Mouse (Mus musculus): ENCODE data around the gene Gm28374. TPM values are rescaled to one million over a fixed set of nuclear protein-coding genes. Genes with fewer than 3 reads are reported as not detected.

The Gm28374 gene
- polyA plus RNA-seq, 1 experiment from 2014 or later, result 1.5 TPM

Small RNAs within 50 kb of the gene (microRNA-seq; reads per million reads assigned to microRNA genes)
- 1.5 reads per million for gene Mir6988

Other genes starting within 250 kb of the Gm28374 start
- 40.6 and 46.3 TPM in 2 replicates for gene Frmd8, start 207.0 kb downstream of the Gm28374 start, polyA plus RNA-seq (2016; fragmentation: Nextera tagmentation; extraction: Ambion mirVana)
- 2.1 and 2.5 TPM in 2 replicates for gene Slc25a45, start 204.4 kb downstream of the Gm28374 start, polyA plus RNA-seq (2016; fragmentation: Nextera tagmentation; extraction: Ambion mirVana)
- 2.4 and 2.9 TPM in 2 replicates for gene Tigd3, start 188.1 kb downstream of the Gm28374 start, polyA plus RNA-seq (2016; fragmentation: Nextera tagmentation; extraction: Ambion mirVana)
- gene Dpf2, start 169.2 kb downstream of the Gm28374 start, polyA plus RNA-seq (2016; fragmentation: Nextera tagmentation; extraction: Ambion mirVana), result 134 and 150 TPM in 2 replicates
- 5.9 and 7.4 TPM in 2 replicates for gene Cdc42ep2, start 157.4 kb downstream of the Gm28374 start, polyA plus RNA-seq (2016; fragmentation: Nextera tagmentation; extraction: Ambion mirVana)
- 70.0 and 80.7 TPM in 2 replicates for gene Pola2, start 118.1 kb downstream of the Gm28374 start, polyA plus RNA-seq (2016; fragmentation: Nextera tagmentation; extraction: Ambion mirVana)
- not detected in 2 replicates for gene Slc22a20, start 96.1 kb downstream of the Gm28374 start, polyA plus RNA-seq (2016; fragmentation: Nextera tagmentation; extraction: Ambion mirVana)
- gene Capn1, start 66.4 kb downstream of the Gm28374 start, polyA plus RNA-seq (2016; fragmentation: Nextera tagmentation; extraction: Ambion mirVana), result 7.3 and 7.4 TPM in 2 replicates
- gene Syvn1, start 35.7 kb downstream of the Gm28374 start, polyA plus RNA-seq (2016; fragmentation: Nextera tagmentation; extraction: Ambion mirVana), result 25.4 and 31.0 TPM in 2 replicates
- 71.4 and 85.0 TPM in 2 replicates for gene Mrpl49, start 24.5 kb downstream of the Gm28374 start, polyA plus RNA-seq (2016; fragmentation: Nextera tagmentation; extraction: Ambion mirVana)
- 570 and 662 TPM in 2 replicates for gene Fau, start 24.4 kb downstream of the Gm28374 start, polyA plus RNA-seq (2016; fragmentation: Nextera tagmentation; extraction: Ambion mirVana)
- 26.9 and 33.4 TPM in 2 replicates for gene Znhit2, start 21.1 kb downstream of the Gm28374 start, polyA plus RNA-seq (2016; fragmentation: Nextera tagmentation; extraction: Ambion mirVana)
- gene Tm7sf2, start 13.9 kb downstream of the Gm28374 start, polyA plus RNA-seq (2016; fragmentation: Nextera tagmentation; extraction: Ambion mirVana), result 13.7 and 18.8 TPM in 2 replicates
- gene Vps51, start 5.0 kb downstream of the Gm28374 start, polyA plus RNA-seq (2016; fragmentation: Nextera tagmentation; extraction: Ambion mirVana), result 57.3 and 60.5 TPM in 2 replicates
- gene Tmem262, start 2.2 kb downstream of the Gm28374 start, polyA plus RNA-seq (2016; fragmentation: Nextera tagmentation; extraction: Ambion mirVana), result not detected in 2 replicates
- 63.4 and 71.3 TPM in 2 replicates for gene Zfpl1, start 2.7 kb upstream of the Gm28374 start, polyA plus RNA-seq (2016; fragmentation: Nextera tagmentation; extraction: Ambion mirVana)
- 38.9 and 43.5 TPM in 2 replicates for gene Cdca5, start 2.7 kb upstream of the Gm28374 start, polyA plus RNA-seq (2016; fragmentation: Nextera tagmentation; extraction: Ambion mirVana)
- 0.26 and 0.39 TPM in 2 replicates for gene AC131692.1, start 12.2 kb upstream of the Gm28374 start, polyA plus RNA-seq (2016; fragmentation: Nextera tagmentation; extraction: Ambion mirVana)
- 0.52 and 0.59 TPM in 2 replicates for gene Naaladl1, start 23.5 kb upstream of the Gm28374 start, polyA plus RNA-seq (2016; fragmentation: Nextera tagmentation; extraction: Ambion mirVana)
- 42.3 and 57.9 TPM in 2 replicates for gene Sac3d1, start 36.4 kb upstream of the Gm28374 start, polyA plus RNA-seq (2016; fragmentation: Nextera tagmentation; extraction: Ambion mirVana)
- gene Snx15, start 46.0 kb upstream of the Gm28374 start, polyA plus RNA-seq (2016; fragmentation: Nextera tagmentation; extraction: Ambion mirVana), result 22.4 and 25.8 TPM in 2 replicates
- gene Batf2, start 58.7 kb upstream of the Gm28374 start, polyA plus RNA-seq (2016; fragmentation: Nextera tagmentation; extraction: Ambion mirVana), result not detected in 2 replicates
- gene Arl2, start 59.3 kb upstream of the Gm28374 start, polyA plus RNA-seq (2016; fragmentation: Nextera tagmentation; extraction: Ambion mirVana), result 91.2 and 105 TPM in 2 replicates
- not detected in 2 replicates for gene Majin, start 102.1 kb upstream of the Gm28374 start, polyA plus RNA-seq (2016; fragmentation: Nextera tagmentation; extraction: Ambion mirVana)
- gene Gpha2, start 144.1 kb upstream of the Gm28374 start, polyA plus RNA-seq (2016; fragmentation: Nextera tagmentation; extraction: Ambion mirVana), result 0.24 TPM in 1 of 2 replicates, not detected in the other
- 21.2 and 25.7 TPM in 2 replicates for gene Ppp2r5b, start 153.6 kb upstream of the Gm28374 start, polyA plus RNA-seq (2016; fragmentation: Nextera tagmentation; extraction: Ambion mirVana)
- 10.8 and 11.6 TPM in 2 replicates for gene Atg2a, start 159.4 kb upstream of the Gm28374 start, polyA plus RNA-seq (2016; fragmentation: Nextera tagmentation; extraction: Ambion mirVana)
- gene Ehd1, start 194.5 kb upstream of the Gm28374 start, polyA plus RNA-seq (2016; fragmentation: Nextera tagmentation; extraction: Ambion mirVana), result 89.6 and 101 TPM in 2 replicates
- 0.33 and 0.38 TPM in 2 replicates for gene Cdc42bpg, start 224.2 kb upstream of the Gm28374 start, polyA plus RNA-seq (2016; fragmentation: Nextera tagmentation; extraction: Ambion mirVana)